Mouse (Mus musculus) heart, postnatal 25 days (tissue): ENCODE data around the gene Bex1. TPM values are rescaled to one million over a fixed set of nuclear protein-coding genes. Genes with fewer than 3 reads are reported as not detected.

ENCODE experiments used
- DNase-seq: peaks from one replicate; pipeline ENCODE4 v3.0.0; 2022; ENCODE audit warnings: low spot score
- intact Hi-C: fragments of 180-260 bp; cut with DNase I; formaldehyde crosslinking; loops from one replicate; pipeline ENCODE4 v1.15.1; 2025
- microRNA-seq: library from miRNA; unstranded; fragments of <30 nt; microRNA quantifications from one replicate; pipeline ENCODE4 v1.2.0, GENCODE M21; 2022
- total RNA-seq, 2 experiments: library from RNA; stranded (reverse); gene quantifications; 2 replicates each; pipeline ENCODE4 v1.2.3; 2021

The Bex1 gene
- total RNA-seq, 2 experiments from 2014 or later = 2.0 to 3.6 TPM

DNA sequence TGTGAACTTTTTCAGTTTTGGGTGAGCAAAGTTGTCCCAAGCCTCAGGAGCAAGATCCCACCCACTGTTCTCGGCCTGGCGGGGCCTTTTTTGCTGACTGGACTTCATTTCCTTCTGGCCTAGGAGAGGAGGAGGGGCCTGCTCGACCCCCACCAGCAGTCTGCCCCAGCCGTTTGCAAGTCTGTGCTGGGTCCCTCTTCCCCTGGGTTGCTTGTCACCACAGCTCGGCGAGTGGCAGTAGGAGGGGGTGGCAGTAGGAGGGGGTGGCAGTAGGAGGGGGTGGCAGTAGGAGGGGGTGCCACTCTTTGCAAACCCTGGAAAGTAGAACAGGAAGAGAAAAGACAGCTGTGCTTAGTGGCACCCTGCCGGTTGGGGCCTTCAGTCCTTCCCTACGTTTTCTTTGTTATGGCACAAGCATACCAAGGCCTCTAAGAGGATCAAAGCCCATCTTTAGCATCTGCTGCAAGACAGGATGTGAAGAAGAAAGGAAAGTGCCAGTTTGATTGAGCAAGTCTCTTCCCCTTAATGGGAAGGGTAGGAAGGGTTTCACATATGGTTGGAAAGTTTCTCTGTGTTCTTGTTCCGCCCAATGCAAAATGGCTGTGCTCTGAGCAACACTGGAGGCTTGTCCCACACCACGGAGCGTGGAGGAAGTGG lies 34.3 kb downstream of the Bex1 start:
- intact Hi-C loops = no loop called here
- no peak for DNase-seq

DNA sequence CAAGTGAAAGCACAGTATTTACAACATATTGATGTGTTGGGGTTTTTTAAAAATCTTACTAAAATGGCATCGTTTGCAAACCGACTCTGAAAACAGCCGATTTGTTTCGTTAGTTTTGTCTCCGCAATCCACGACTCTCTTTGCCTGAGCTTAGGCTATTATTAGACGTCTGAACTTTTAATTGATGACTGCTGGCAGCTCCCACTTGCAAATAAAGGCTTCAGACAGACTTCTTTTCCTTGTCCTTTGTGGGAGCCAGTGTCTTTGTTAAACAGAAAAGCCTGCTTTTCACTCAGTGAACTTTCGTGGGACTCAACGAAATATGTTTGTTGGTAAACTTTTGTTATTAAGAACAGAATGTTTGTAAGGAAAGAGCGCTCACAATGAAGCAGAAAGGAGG lies 42.5 kb downstream of the Bex1 start:
- no peak for DNase-seq
- intact Hi-C loops = no loop called here

DNA sequence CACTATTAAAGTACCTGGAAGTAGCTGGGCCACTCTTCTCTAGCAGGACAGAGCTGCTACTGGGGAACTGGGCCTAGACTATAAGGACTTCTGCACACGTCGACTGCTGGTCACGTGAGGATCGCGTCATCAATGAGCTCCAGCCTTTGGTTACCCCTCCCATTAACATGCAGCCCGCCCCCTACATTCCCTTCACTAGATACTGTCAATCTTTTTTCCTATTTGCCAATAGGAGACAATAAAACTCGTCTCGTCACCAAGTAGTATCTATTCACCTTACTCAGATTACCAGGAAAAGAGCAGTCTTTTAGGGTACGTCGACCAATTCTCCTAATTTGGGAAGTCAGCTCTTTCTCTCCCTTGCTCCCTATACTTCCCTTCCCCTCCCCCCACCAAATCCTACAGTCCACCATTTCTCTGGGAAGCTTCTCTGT lies 43.2 kb downstream of the Bex1 start, which contains the start of gene Tceal8:
Gene Tceal8, minus strand, starts transcription at position 225 of the 434 bp plus-strand sequence.
- intact Hi-C loops = no loop called here
- DNase-seq = peak; percentile 64

DNA sequence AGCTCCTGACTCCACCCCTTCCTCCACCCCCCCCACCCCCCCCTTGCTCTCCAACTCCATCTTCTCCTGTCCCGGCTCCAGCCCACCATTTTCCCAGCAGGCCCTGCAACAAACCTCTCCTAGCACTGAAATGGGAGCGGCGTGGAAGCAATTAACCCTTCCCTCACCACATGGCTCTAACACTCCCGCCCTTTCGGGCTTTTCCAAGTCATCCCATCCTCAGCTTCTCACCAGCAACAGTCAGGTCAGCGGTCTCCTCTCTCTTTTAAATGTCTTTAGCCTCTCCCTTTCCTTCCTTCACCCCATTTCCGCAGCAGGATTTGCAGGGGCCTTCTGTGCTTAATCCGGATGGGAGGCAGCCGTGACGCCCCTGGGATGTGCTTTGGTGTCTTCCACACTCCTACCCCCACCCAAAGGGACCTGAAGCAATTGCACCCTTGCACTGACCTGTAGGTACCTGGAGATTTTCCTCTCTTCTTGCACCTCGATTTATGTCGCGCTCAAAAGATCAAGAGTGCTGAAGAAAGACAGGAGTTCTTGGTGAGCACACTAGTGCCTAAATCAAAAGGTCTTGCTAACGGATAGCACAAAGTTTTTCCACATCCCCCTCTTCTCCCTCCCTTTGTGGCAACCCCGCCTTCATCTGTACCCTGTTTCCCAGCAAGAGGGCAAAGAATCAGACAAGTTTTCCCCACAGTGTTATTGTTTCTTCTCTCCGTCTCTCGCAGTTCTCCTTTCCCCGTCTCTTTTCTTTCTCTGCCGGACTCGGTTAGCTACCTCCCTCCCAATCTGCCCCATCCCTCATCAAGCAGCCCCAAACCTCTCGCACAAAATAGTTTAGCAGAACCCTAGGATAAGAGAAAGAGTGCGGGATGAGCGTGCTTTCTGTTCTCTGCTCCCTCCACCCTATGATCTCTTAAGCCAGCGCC lies 43.9 kb downstream of the Bex1 start:
- DNase-seq = peak; percentile 35
- intact Hi-C loops = no loop called here

DNA sequence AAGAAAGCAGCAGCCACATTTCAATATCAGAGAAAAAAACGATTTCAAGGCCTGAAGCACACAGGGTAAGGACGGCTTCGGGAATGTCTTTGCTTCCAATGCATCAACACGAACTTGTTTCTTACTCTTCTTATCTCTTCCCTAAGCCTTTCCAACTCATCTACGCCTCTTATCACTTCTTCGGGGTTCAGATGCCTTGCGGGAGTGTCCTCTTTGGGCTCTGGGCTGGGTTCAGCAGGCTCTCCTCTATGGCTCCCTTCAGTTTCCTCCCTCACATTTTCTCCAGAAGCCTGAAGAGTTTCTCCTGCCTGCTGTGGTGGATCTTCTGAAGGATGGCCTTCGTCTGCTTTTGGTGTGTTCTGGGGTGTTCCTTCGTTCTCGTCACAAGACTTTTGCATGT lies 44.7 kb downstream of the Bex1 start:
- no peak for DNase-seq
- intact Hi-C loops = no loop called here

Small RNA genes within 50 kb of the gene (microRNA-seq; reads per million reads assigned to microRNA genes)
- gene Mir6383 = not detected

Other genes starting within 250 kb of the Bex1 start
- 1 to 10 TPM; 2.0 to 3.0 TPM for gene Arxes2, start 221.7 kb downstream of the Bex1 start, total RNA-seq
- under 1 TPM; 0.81 to 0.86 TPM for gene Arxes1, start 182.1 kb downstream of the Bex1 start, total RNA-seq
- under 1 TPM in 1 of 2 experiments, not detected in 1; 0.29 TPM for gene Bex2, start 147.3 kb downstream of the Bex1 start, total RNA-seq
- gene Nxf3, start 130.3 kb downstream of the Bex1 start, total RNA-seq = under 1 TPM in 1 of 2 experiments, not detected in 1; 0.22 TPM
- 1 to 10 TPM in 1 of 2 experiments, under 1 TPM in 1; 0.83 to 1.1 TPM for gene Bex4, start 76.5 kb downstream of the Bex1 start, total RNA-seq
- gene Tceal8, start 43.2 kb downstream of the Bex1 start, total RNA-seq = 10 to 100 TPM; 20.6 to 23.8 TPM
- gene Tceal5, start 11.6 kb downstream of the Bex1 start, total RNA-seq = under 1 TPM; 0.50 to 0.94 TPM
- 1 to 10 TPM in 1 of 2 experiments, under 1 TPM in 1; 0.95 to 1.3 TPM for gene Tceal7, start 734 bp downstream of the Bex1 start, total RNA-seq
- 10 to 100 TPM; 31.2 to 36.5 TPM for gene Tceal9, start 29.6 kb upstream of the Bex1 start, total RNA-seq
- gene Bex3, start 54.7 kb upstream of the Bex1 start, total RNA-seq = 10 to 100 TPM; 12.2 to 17.1 TPM